Mouse (Mus musculus): Measurements from ENCODE around the gene Ppm1n. TPM values are rescaled to one million over a fixed set of nuclear protein-coding genes. Genes with fewer than 3 reads are reported as not detected.

The Ppm1n gene
- total and polyA plus RNA-seq, 2 experiments, result 0.13 TPM; not detected in 1

GRCm38 (mm10) chr7:19255395-19255794 is 24.5 kb downstream of the Ppm1n start:
- DNase-seq (ENCODE audit: extremely low read depth, low read depth, low spot score), result no peak
- Histone ChIP-seq H3K79me2 (ENCODE audit: control insufficient read depth, insufficient read depth, low read length) (no peaks in the 10 kb centered on the region), H3K27ac (replicated peaks; ENCODE audit: insufficient read depth, low read depth, low read length) (no peak overlapping the region), H3K9ac (ENCODE audit: low read depth, low read length) (no peak overlapping the region), H3K4me1 (ENCODE audit: control insufficient read depth, insufficient read depth, low read length) (no peaks in the 10 kb centered on the region), H3K4me3 (ENCODE audit: insufficient read depth, low read depth, low read length) (no peak overlapping the region), H3K27me3 (ENCODE audit: control insufficient read depth, insufficient read depth, low read length) (no peaks in the 10 kb centered on the region), H3K36me3 (ENCODE audit: control insufficient read depth, insufficient read depth, low read length) (peaks cover 20% of the 10 kb centered on the region)
- no peak for TF ChIP-seq POLR2A (IDR thresholded peaks at IDR 0.05; ENCODE audit: extremely low read depth, insufficient read depth, low read length)
- TF ChIP-seq CTCF (IDR thresholded peaks at IDR 0.05; ENCODE audit: low read depth, low read length), result no peak
- WGBS, result 94% methylated on average over 17 of the region's 17 CpGs

- H3K36me3 ChIP-seq (ENCODE audit: control insufficient read depth, insufficient read depth, low read length), result peaks cover 11% of the 10 kb centered on the region
These were observed 26.4 kb downstream of the Ppm1n start for GRCm38 (mm10) chr7:19253437-19253836.

GRCm38 (mm10) chr7:19252078-19252477 is 27.8 kb downstream of the Ppm1n start:
- H3K27ac ChIP-seq (replicated peaks; ENCODE audit: insufficient read depth, low read depth, low read length), result no peak overlapping the region
- DNase-seq (ENCODE audit: extremely low read depth, low read depth, low spot score), result no peak
- H3K9ac ChIP-seq (ENCODE audit: low read depth, low read length), result no peak overlapping the region
- H3K79me2 ChIP-seq (ENCODE audit: control insufficient read depth, insufficient read depth, low read length), result no peaks in the 10 kb centered on the region
- TF ChIP-seq POLR2A (IDR thresholded peaks at IDR 0.05; ENCODE audit: extremely low read depth, insufficient read depth, low read length) (no peak), CTCF (IDR thresholded peaks at IDR 0.05; ENCODE audit: low read depth, low read length) (no peak)
- no peaks in the 10 kb centered on the region for H3K4me1 ChIP-seq (ENCODE audit: control insufficient read depth, insufficient read depth, low read length)
- peaks cover 4% of the 10 kb centered on the region; the same call in 1 of the 2 replicates for H3K36me3 ChIP-seq (ENCODE audit: control insufficient read depth, insufficient read depth, low read length)
- 85% methylated on average over 4 of the region's 4 CpGs for WGBS
- H3K4me3 ChIP-seq (ENCODE audit: insufficient read depth, low read depth, low read length), result no peak overlapping the region
- no peaks in the 10 kb centered on the region for H3K27me3 ChIP-seq (ENCODE audit: control insufficient read depth, insufficient read depth, low read length)

More at GRCm38 (mm10) chr7:19253437-19253836, 26.4 kb downstream of the Ppm1n start:
- WGBS, result 71% methylated on average over 5 of the region's 5 CpGs
- Histone ChIP-seq H3K9ac (ENCODE audit: low read depth, low read length) (no peak overlapping the region), H3K27ac (replicated peaks; ENCODE audit: insufficient read depth, low read depth, low read length) (no peak overlapping the region), H3K79me2 (ENCODE audit: control insufficient read depth, insufficient read depth, low read length) (no peaks in the 10 kb centered on the region), H3K27me3 (ENCODE audit: control insufficient read depth, insufficient read depth, low read length) (no peaks in the 10 kb centered on the region), H3K4me3 (ENCODE audit: insufficient read depth, low read depth, low read length) (no peak overlapping the region), H3K4me1 (ENCODE audit: control insufficient read depth, insufficient read depth, low read length) (no peaks in the 10 kb centered on the region)
- TF ChIP-seq POLR2A (IDR thresholded peaks at IDR 0.05; ENCODE audit: extremely low read depth, insufficient read depth, low read length), result no peak
- TF ChIP-seq CTCF (IDR thresholded peaks at IDR 0.05; ENCODE audit: low read depth, low read length), result no peak
- DNase-seq (ENCODE audit: extremely low read depth, low read depth, low spot score), result no peak

- no peak for DNase-seq (ENCODE audit: extremely low read depth, low read depth, low spot score)
- Histone ChIP-seq H3K9ac (ENCODE audit: low read depth, low read length) (no peak overlapping the region), H3K27ac (replicated peaks; ENCODE audit: insufficient read depth, low read depth, low read length) (no peak overlapping the region), H3K79me2 (ENCODE audit: control insufficient read depth, insufficient read depth, low read length) (no peaks in the 10 kb centered on the region; the same call in 1 of the 2 replicates), H3K27me3 (ENCODE audit: control insufficient read depth, insufficient read depth, low read length) (no peaks in the 10 kb centered on the region), H3K4me3 (ENCODE audit: insufficient read depth, low read depth, low read length) (no peak overlapping the region), H3K36me3 (ENCODE audit: control insufficient read depth, insufficient read depth, low read length) (peaks cover 6% of the 10 kb centered on the region), H3K4me1 (ENCODE audit: control insufficient read depth, insufficient read depth, low read length) (no peaks in the 10 kb centered on the region)
- WGBS, result 87% methylated on average over 2 of the region's 2 CpGs
- TF ChIP-seq POLR2A (IDR thresholded peaks at IDR 0.05; ENCODE audit: extremely low read depth, insufficient read depth, low read length) (no peak), CTCF (IDR thresholded peaks at IDR 0.05; ENCODE audit: low read depth, low read length) (no peak)
These were observed 32.4 kb downstream of the Ppm1n start for GRCm38 (mm10) chr7:19247511-19247910.

- TF ChIP-seq POLR2A (IDR thresholded peaks at IDR 0.05; ENCODE audit: extremely low read depth, insufficient read depth, low read length), result no peak
- TF ChIP-seq CTCF (IDR thresholded peaks at IDR 0.05; ENCODE audit: low read depth, low read length), result no peak
- H3K36me3 ChIP-seq (ENCODE audit: control insufficient read depth, insufficient read depth, low read length), result peaks cover 6% of the 10 kb centered on the region
- no peaks in the 10 kb centered on the region for H3K4me1 ChIP-seq (ENCODE audit: control insufficient read depth, insufficient read depth, low read length)
- 100% methylated on average over 1 of the region's 1 CpGs for WGBS
- H3K27ac ChIP-seq (replicated peaks; ENCODE audit: insufficient read depth, low read depth, low read length), result no peak overlapping the region
- no peaks in the 10 kb centered on the region; the same call in 1 of the 2 replicates for H3K79me2 ChIP-seq (ENCODE audit: control insufficient read depth, insufficient read depth, low read length)
- no peak overlapping the region for H3K4me3 ChIP-seq (ENCODE audit: insufficient read depth, low read depth, low read length)
- no peak overlapping the region for H3K9ac ChIP-seq (ENCODE audit: low read depth, low read length)
- DNase-seq (ENCODE audit: extremely low read depth, low read depth, low spot score), result no peak
- H3K27me3 ChIP-seq (ENCODE audit: control insufficient read depth, insufficient read depth, low read length), result no peaks in the 10 kb centered on the region
These were observed 33.0 kb downstream of the Ppm1n start for GRCm38 (mm10) chr7:19246855-19247254.

- Histone ChIP-seq H3K9ac (ENCODE audit: low read depth, low read length) (no peak overlapping the region), H3K4me3 (ENCODE audit: insufficient read depth, low read depth, low read length) (no peak overlapping the region), H3K36me3 (ENCODE audit: control insufficient read depth, insufficient read depth, low read length) (peaks cover 6% of the 10 kb centered on the region), H3K79me2 (ENCODE audit: control insufficient read depth, insufficient read depth, low read length) (peaks cover 8% of the 10 kb centered on the region; the same call in 1 of the 2 replicates), H3K4me1 (ENCODE audit: control insufficient read depth, insufficient read depth, low read length) (no peaks in the 10 kb centered on the region), H3K27ac (replicated peaks; ENCODE audit: insufficient read depth, low read depth, low read length) (no peak overlapping the region), H3K27me3 (ENCODE audit: control insufficient read depth, insufficient read depth, low read length) (no peaks in the 10 kb centered on the region)
- WGBS, result 87% methylated on average over 3 of the region's 3 CpGs
- no peak for DNase-seq (ENCODE audit: extremely low read depth, low read depth, low spot score)
- TF ChIP-seq POLR2A (IDR thresholded peaks at IDR 0.05; ENCODE audit: extremely low read depth, insufficient read depth, low read length), result no peak
- no peak for TF ChIP-seq CTCF (IDR thresholded peaks at IDR 0.05; ENCODE audit: low read depth, low read length)
These were observed 34.8 kb downstream of the Ppm1n start for GRCm38 (mm10) chr7:19245083-19245482.
